Mouse (Mus musculus) brain, embryonic 14.5 days (tissue): ENCODE results near the gene Kdm2a. TPM values are rescaled to one million over a fixed set of nuclear protein-coding genes. Genes with fewer than 3 reads are reported as not detected.
A peak's percentile ranks its signal among the peaks of the same experiment; 100 is the strongest.

Experiments used
- DNase-seq: peaks from one replicate; pipeline ENCODE4 v3.0.0-alpha.2; 2011; ENCODE audit warnings: low read depth
- CTCF ChIP-seq: fragments of 200-500 bp; IDR thresholded peaks from 2 replicates; pipeline ENCODE4 v1.5.1; 2012; ENCODE audit warnings: inconsistent platforms, mild to moderate bottlenecking, moderate library complexity, borderline replicate concordance; ENCODE audit not compliant: insufficient read depth, insufficient read length; ENCODE audit errors: extremely low read depth
- POLR2A ChIP-seq: fragments of 200-500 bp; IDR thresholded peaks from 2 replicates; pipeline ENCODE4 v1.6.1; 2012; ENCODE audit warnings: mild to moderate bottlenecking, inconsistent platforms, borderline replicate concordance; ENCODE audit not compliant: poor library complexity, insufficient read depth, insufficient read length, severe bottlenecking; ENCODE audit errors: extremely low read depth
- polyA plus RNA-seq: library from polyadenylated mRNA; depleted of rRNA; stranded (reverse); fragments of >200 nt; gene quantifications from 2 replicates; pipeline ENCODE4 v1.2.3, GENCODE M21; 2012; rRNA removed

Kdm2a gene
- polyA plus RNA-seq: 86.9 and 88.9 TPM in 2 replicates

DNA sequence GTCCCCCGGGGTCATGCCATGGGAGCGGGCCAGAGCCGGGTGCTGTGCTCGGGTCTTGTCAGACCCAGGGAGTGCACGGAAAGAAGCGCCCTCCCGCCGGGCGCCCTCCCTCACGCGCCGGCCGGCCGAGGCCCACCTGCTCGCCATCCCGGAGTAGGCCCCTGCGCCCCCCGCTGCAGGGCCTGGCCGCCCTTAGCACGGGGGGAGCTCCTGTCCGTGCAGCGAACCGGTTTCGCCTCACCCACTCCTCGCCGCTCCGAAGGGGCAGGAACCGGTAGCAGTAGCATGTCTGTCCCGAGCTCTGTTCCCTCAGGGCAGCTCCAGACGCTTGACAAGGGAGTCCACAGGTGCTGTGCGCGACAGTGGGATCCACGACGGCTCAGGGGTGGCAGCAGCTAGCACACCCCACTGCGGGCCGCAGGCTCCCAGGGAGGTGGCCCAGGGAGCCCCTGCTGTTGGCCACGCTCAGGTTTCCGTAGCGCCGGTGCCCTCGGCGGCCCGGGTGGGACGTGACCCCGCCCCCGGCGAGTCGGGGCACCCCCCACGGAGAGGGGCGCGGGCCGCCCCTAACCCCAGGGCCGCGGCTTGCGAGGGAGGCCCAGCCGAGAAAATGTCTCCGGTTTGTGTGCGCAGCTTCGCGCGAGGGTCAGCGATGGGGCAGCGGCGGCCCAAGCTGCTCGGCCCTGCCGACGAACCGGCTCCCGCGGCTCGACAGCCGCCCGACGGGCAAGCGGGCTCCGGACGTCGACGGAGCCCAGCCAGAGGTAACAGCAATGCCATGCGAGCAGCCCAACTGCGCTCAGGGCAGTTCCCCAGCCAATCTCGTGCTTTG lies at the start of gene Kdm2a:
Gene Kdm2a, minus strand, starts transcription at position 488 of the 832 bp plus-strand sequence.
- no peak for TF ChIP-seq CTCF
- no peak for TF ChIP-seq POLR2A
- DNase-seq: peak; percentile 46

DNA sequence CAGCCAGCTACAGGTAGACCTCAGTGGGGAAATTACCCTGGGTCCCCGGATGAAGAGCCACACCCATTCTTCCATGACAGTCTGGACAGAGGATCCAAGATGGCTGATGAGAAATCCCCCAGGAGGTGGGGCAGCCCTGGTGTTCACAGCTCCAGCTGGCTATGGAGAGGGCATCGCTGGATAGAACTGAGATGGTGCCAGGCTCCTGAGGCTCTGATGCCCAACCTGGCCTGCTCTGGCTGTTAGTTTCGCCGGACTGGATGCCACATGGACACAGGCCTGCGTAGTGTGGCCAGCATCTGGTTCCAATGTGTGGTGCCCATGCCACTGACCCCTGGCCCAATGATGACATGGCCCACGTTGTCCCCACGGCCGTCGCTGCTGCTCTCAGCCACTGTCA lies 49.4 kb upstream of the Kdm2a start:
- no peak for TF ChIP-seq CTCF
- no peak for TF ChIP-seq POLR2A
- DNase-seq: no peak

DNA sequence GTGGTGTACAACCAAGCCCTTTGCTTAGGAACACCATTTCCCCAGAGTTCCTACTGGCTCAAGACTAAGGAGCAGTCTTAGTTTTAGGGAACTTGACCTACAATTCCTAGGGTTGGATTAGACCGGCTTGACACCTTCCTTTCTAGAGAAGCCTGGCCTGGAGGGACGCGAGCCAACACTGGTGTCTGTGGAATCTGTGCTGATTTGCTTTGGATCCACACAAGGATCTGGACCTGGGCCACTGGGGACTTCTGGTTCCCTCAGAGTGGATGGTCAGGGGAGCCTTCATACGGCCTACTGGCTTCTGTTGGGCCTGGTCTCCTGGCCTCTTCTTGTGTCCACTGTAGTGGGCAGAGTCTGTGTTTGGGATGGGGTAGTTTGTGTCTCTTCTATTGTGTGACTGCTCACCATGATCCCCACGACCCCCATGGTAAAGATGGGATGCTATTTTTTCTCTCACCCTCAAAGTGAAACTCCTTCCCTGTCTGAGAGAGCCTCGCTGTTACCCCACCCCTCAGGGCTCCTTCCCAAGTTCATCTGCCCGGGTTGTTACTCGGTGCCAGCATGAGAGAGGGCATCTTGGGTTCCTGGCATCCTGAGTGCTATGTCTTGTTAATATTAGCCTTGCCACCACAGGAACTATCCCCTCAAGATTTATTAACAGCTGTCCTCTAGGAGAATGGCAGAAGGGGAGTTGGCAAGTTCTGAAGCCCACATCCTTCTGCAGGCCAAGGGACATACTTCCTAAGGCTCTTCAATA lies 48.8 kb upstream of the Kdm2a start:
- DNase-seq: no peak

DNA sequence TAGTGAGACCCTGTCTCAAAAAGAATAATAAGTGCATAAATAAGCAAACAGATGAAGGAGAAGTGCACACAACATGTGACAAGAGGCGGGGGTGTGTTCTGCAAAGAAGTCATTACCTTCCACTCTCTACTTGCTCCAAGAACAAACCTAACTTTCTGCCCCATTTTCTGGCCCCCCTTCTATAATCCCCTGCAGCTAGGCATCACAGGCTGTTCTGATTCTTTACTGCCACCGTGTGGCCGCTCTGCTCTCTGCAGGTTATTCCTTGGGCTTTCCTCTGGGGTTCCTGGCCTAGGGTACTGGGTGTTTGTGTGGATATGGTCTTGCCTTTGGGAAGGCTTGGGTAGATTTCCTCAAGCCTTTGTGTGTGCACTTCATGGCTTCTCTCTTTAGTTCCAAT lies 44.3 kb upstream of the Kdm2a start:
- no peak for TF ChIP-seq POLR2A
- peak; percentile 88 for TF ChIP-seq CTCF
- DNase-seq: peak; percentile 64

More for the DNA sequence above, 48.8 kb upstream of the Kdm2a start:
- no peak for TF ChIP-seq POLR2A
- TF ChIP-seq CTCF: no peak

DNA sequence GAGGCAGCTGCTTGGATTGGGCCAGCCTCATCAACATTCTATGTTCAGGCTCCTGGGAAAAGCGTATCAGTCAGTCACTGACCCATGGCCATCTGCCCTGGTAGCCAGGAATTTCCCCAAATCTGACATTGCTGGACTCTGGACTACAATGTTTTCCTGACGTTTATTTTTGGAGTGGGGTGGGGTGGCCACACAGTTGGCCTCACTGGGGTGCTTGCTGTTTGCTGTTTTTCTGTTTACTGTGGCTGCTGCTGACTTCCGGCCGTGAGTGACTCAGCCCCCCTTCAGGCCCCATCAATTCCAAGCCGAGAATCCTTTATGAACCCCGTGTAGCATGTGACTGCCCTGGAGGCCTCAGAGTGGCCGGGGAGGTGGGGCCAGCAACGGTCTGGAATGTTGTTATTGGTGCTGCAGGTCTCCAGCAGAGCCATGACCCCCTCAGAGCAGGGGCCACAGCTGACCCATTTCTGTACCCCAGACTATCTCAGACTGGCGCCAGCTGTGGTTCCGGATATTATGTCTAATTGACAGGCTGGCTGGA lies 43.6 kb upstream of the Kdm2a start:
- no peak for TF ChIP-seq CTCF
- no peak for TF ChIP-seq POLR2A

DNA sequence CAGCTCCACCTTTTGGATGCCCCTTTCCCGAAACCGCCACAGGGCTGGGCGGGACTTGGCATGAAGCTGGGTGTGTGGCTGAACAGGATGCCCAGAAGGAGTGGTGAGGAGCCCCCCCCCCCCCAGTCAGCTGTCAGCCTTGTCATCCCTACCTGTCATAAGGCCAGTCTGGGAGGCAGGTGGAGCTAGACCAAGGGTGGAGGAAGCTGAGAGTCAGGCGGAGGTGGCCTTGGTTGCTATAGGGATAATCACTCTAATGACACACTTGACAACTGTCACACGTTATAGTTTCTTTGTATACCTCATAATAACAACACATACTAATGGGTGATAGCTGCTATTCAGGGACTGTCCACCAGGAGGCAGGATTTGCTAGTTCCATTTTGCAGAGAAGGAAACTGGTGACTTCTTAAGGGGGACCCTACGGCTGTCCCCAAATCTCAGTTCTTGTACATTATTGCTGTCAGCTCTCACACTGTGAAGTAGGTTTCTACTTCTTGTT lies 43.1 kb upstream of the Kdm2a start:
- DNase-seq: peak; percentile 49
- TF ChIP-seq POLR2A: no peak
- TF ChIP-seq CTCF: peak; percentile 52; the same call in 1 of the 2 replicates

More for the DNA sequence above, 43.6 kb upstream of the Kdm2a start:
- DNase-seq: peak; percentile 22

DNA sequence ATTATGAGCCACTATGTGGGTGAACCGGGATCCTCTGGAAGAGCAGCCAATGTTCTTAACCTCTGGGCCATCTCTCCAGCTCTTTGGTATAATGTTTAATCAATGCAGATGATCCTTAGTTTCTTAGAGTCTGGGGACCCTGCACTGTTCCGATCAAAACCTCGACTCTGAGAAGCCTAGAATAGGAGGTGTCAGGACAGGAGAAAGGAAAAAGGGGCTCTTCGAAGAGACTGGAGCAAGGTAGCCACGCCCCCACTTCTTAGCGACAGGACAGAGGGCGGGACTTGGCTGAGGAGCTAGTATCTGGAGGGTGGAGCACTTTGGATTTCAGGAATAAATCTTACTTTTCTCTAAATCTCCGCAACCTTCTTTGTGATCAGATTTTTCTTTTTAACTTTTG lies 42.1 kb upstream of the Kdm2a start:
- no peak for TF ChIP-seq POLR2A
- no peak for TF ChIP-seq CTCF
- DNase-seq: peak; percentile 46

DNA sequence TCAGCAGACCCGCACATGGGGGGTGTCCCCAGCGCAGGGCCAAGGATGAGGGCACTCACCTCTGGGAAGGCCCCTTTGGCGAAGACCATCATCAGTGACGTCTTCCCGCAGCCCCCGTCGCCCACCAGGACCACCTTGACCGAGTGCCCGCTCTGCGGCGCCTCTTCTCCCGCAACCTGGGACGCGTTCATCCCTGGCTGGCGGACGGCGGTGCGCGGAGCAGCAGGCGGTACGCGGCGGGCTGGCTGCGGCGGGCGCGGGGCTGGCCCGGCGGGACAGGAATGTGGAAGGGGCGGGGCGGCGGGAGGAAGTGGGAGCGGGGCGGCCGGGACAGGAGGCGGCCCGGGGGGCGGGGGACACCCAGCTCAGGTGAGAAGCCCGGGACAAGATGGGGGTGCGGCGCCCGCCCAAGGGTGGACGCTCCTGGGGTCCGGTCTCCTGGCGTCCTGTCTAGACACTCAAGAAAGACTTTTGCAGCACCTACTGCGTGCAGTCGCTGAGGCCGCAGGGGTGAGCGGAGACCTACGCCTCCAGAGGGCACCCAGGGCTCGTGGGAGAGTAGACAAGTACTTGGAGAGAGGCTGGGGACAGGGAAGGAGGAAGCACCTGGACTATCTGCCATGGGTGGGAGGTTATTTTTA lies 41.2 kb upstream of the Kdm2a start, which contains the start of gene Rhod:
Gene Rhod, minus strand, starts transcription at position 272 of the 641 bp plus-strand sequence.
- TF ChIP-seq POLR2A (no peak), CTCF (no peak)
- DNase-seq: peak; percentile 24

DNA sequence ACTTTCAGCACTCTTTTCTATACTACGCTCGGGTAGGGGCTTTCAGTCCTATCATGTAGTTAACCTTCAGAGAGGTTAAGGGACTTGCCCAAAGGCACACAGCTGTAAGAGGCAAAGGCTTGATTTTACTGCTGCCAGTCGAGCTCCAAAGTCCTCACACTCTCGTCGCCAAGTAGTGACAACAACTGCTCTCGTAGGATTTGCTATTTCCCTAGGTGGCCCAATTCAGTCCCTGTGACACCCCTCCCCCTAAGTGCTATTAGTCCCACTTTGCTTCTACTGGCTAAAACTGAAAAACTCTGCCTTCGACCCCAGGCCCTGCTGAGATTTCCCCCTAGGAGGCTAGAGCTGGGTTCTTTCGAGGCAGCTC lies 40.7 kb upstream of the Kdm2a start:
- no peak for TF ChIP-seq POLR2A
- no peak for TF ChIP-seq CTCF
- DNase-seq: peak; percentile 12

DNA sequence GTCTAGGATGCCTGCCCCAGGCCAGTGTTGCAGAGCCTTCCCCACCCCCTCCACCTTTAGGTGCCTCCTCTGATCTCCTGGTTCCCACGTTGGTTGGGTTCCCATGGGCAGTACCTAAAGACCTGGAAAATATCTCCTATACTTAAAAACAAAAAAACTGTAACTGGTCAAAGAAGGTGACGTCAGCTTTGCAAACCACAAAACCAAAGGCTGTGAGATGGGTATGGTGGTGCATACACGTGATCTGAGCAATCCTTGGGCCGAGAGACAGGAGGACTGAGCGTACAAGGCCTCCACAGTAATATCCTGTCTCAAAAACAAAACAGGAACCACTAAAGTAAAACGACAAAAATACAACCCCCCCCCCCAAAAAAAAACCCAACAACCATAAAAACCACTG lies 39.8 kb upstream of the Kdm2a start:
- TF ChIP-seq CTCF: no peak
- TF ChIP-seq POLR2A: no peak
- no peak for DNase-seq

DNA sequence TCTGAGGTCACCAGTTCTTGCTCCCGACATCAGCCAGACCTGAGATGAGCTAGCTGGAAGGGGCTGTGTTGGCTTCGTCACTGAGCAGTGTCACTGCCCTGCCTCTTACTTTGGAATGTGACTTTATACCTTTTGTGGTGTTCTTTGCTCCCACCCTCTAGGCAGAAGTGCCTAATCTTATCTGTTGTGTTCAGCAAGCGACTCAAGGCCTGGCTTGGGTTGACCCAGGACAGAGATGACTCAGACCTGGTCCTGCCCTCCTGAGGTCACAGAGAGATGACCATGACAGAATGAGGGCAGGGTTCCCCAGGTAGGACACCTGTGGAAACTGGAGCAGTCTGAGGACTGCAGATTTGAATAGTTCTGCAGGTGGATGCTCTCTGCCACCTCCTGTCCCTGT lies 38.2 kb upstream of the Kdm2a start:
- DNase-seq: no peak
- TF ChIP-seq POLR2A: no peak
- TF ChIP-seq CTCF: no peak

DNA sequence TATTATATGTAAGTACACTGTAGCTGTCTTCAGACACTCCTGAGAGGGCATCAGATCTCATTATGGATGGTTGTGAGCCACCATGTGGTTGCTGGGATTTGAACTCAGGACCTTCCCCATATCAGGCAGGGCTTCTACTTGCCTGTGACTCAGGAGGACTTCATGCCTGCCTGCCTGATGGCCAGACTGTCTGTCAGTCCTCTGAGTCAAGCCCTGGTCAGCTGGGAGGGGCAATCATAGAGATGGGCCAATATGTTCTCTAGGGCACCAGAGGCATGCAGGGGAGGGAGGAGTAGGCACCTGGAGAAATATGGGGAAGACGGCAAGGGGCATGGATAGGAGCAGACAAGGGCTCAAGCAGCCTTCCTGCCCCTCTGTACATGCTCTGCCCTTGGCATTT lies 36.9 kb upstream of the Kdm2a start:
- no peak for DNase-seq
- no peak for TF ChIP-seq CTCF
- no peak for TF ChIP-seq POLR2A
